Mouse (Mus musculus) forebrain, embryonic 12.5 days (tissue): ENCODE measurements around the gene Atp13a3. TPM values are rescaled to one million over a fixed set of nuclear protein-coding genes. Genes with fewer than 3 reads are reported as not detected.
A peak's percentile ranks its signal among the peaks of the same experiment; 100 is the strongest.

Source experiments
- ATAC-seq: fragments of 200-750 bp; cut with Nextera tagmentation; 2 replicates; pipeline ENCODE4 v1.8.0; 2017; ENCODE audit warnings: moderate TSS enrichment; ENCODE audit not compliant: low FRiP score
- H3K27ac ChIP-seq: fragments of 300-500 bp; sonication (generic); 2 replicates; pipeline ENCODE4 v1.5.1; 2016; ENCODE audit warnings: mild to moderate bottlenecking
- H3K27me3 ChIP-seq: fragments of 300-500 bp; sonication (generic); 2 replicates; pipeline ENCODE4 v1.6.1; 2016; ENCODE audit warnings: mild to moderate bottlenecking
- H3K36me3 ChIP-seq: fragments of 300-500 bp; sonication (generic); replicated peaks from 2 replicates; pipeline ENCODE4 v1.6.1; 2016; ENCODE audit warnings: mild to moderate bottlenecking
- H3K4me1 ChIP-seq: fragments of 300-500 bp; sonication (generic); 2 replicates; pipeline ENCODE4 v1.6.1; 2016
- H3K4me2 ChIP-seq: fragments of 300-500 bp; sonication (generic); 2 replicates; pipeline ENCODE4 v1.6.1; 2016; ENCODE audit warnings: mild to moderate bottlenecking, moderate library complexity
- H3K4me3 ChIP-seq: fragments of 300-500 bp; sonication (generic); replicated peaks from 2 replicates; pipeline ENCODE4 v1.5.1; 2016; ENCODE audit warnings: mild to moderate bottlenecking
- H3K9ac ChIP-seq: fragments of 300-500 bp; sonication (generic); 2 replicates; pipeline ENCODE4 v1.6.1; 2016; ENCODE audit warnings: mild to moderate bottlenecking
- H3K9me3 ChIP-seq: fragments of 300-500 bp; sonication (generic); 2 replicates; pipeline ENCODE4 v1.6.1; 2016
- WGBS: fragments of 180-500 bp; shearing (Covaris S2); methylation state at CpG from one replicate; pipeline ENCODE4 v1.1.7; 2016; 5-methylcytosine and 5-hydroxymethylcytosine counted together
- polyA plus RNA-seq: library from polyadenylated mRNA; unstranded; fragments of >200 nt; fragmentation: Nextera tagmentation; extraction: Ambion mirVana; gene quantifications from 2 replicates; pipeline ENCODE4 v1.2.1, GENCODE M21; 2016

The Atp13a3 gene
- polyA plus RNA-seq, 1 experiment from 2014 or later = 15.8 TPM

DNA sequence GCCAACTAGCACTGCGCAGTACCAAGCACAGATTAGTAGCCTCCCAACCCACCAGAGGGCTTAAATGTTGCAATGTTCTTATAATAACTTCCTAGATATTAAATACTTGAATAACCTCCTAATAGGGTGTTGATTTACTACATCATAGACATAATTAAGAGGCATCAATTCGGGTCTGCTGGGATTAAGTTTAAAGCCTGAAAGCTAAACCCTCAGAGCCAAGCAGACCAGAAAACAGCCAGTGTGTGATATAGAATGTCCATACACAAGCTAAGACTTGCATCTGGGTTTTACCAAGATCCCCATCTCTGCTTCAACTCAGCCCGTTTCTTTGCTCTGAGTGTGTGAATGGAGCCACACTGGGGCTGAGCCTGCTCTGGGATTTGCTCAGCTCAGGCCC is 2.2 kb downstream of the Atp13a3 start:
- 87% methylated on average over 3 of the region's 3 CpGs for WGBS
- no peak overlapping the region for H3K9ac ChIP-seq
- no peak overlapping the region for H3K27ac ChIP-seq
- ATAC-seq = no peak
- no peaks in the 10 kb centered on the region for H3K9me3 ChIP-seq
- H3K4me2 ChIP-seq = no peak overlapping the region
- no peaks in the 10 kb centered on the region for H3K4me1 ChIP-seq
- peaks cover 4% of the 10 kb centered on the region; the same call in 1 of the 2 replicates for H3K27me3 ChIP-seq
- H3K4me3 ChIP-seq = no peak overlapping the region
- H3K36me3 ChIP-seq = no peaks in the 10 kb centered on the region

DNA sequence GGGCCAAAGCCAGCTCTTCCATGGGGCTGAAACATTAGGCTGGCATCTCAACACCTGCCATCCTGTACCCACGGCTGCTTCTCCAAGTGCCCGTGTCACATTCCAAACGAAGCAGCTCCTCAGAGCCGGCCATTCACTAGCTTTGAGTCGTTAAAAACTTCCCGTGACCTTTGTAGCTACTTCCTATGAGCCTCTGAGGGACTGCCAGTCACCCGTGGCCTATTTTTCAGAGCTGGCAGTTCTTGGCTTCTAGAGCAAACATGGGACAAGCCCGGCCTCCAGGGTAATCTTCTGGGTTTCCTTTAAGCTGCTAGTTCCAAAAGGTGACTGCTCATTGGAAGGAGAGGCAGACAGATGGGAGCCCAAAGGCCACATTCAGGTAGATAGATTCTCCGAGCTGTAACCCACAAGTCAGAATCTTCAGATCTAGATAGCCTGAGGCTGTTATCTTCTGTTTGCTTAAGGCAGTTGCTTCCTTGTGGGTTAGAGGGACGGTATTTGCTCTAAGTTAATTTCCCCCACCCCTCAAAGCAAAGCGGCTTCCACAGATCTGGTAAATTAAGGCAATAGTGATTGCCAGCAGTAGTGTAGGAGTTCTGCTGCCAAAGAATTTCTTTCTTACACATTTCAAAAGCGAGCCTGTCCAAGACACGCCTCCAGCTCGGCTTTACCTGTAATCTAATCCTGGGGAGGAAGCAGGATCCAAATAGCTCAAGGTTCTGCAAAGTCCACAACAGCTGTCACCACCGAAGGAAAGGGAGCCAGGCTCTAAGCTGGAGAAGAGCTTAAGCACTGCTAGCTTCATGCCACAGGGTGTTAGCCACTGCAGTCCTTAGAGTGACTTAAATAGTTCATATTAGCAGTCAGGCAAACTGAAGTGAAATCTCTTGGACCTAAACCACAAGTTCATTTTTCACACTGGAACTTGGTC is 8.4 kb downstream of the Atp13a3 start:
- Histone ChIP-seq H3K36me3 (no peaks in the 10 kb centered on the region), H3K4me3 (no peak overlapping the region), H3K4me1 (0 out of 2 replicates have a peak, but pooled peaks cover 3% of the 10 kb centered on the region), H3K4me2 (no peak overlapping the region), H3K27ac (no peak overlapping the region), H3K9ac (no peak overlapping the region), H3K27me3 (no peaks in the 10 kb centered on the region), H3K9me3 (no peaks in the 10 kb centered on the region)
- no peak for ATAC-seq
- WGBS = 53% methylated on average over 15 of the region's 15 CpGs

DNA sequence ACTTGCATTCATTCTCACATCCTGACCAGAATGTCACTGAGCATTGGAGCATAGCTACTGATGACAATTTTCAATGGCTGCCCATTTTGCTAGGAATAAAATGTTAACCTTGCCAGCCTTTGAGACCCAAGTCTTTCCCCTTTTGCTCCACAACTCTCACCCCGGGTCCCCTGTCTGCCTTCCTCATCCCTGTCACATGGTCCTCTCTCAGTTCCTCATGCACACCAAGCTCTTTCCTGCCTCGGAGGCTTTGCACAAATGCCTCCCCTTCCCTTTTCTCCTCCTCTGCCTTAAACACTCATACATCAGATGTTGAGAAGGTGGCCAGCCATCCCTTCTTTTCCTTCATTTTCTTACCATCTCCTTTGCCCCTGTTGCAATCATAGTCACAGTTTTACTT is 10.6 kb downstream of the Atp13a3 start:
- 95% methylated on average over 2 of the region's 2 CpGs for WGBS
- H3K27ac ChIP-seq = no peak overlapping the region
- ATAC-seq = no peak
- no peak overlapping the region for H3K4me3 ChIP-seq
- H3K27me3 ChIP-seq = peaks cover 2% of the 10 kb centered on the region; the same call in 1 of the 2 replicates
- H3K4me2 ChIP-seq = no peak overlapping the region
- H3K9me3 ChIP-seq = no peaks in the 10 kb centered on the region
- no peaks in the 10 kb centered on the region for H3K36me3 ChIP-seq
- 0 out of 2 replicates have a peak, but pooled peaks cover 3% of the 10 kb centered on the region for H3K4me1 ChIP-seq
- no peak overlapping the region for H3K9ac ChIP-seq

DNA sequence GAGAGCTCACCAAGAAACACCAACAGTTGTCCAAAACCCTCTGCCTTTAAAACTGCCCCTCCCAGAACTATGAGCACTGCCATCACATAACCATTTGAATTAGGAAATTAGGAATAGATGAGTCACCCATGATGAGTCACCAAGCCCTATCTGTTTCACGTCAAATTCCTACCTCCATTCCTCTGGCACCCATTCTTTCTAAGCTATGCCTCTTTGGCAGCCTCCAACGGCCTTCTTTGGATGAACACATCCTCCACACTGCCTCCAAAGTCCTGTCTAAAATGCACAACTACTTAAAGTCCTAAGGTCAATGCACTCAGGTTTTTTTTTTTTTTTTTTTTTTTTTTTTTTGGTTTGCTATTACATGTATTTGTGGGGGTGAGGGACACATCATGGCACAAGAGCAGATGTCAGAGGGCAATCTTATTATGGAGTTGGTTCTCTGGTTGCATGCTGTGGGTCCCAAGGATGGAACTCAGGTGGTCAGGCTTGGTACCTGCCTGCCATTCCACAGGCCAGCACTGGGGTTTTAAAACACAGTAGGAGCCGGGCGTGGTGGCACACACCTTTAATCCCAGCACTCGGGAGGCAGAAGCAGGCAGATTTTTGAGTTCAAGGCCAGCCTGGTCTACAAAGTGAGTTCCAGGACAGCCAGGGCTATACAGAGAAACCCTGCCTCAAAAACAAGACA is 15.0 kb downstream of the Atp13a3 start:
- peaks cover 5% of the 10 kb centered on the region; the same call in 1 of the 2 replicates for H3K27me3 ChIP-seq
- H3K4me3 ChIP-seq = no peak overlapping the region
- H3K9ac ChIP-seq = no peak overlapping the region
- H3K27ac ChIP-seq = no peak overlapping the region
- H3K36me3 ChIP-seq = peaks cover 3% of the 10 kb centered on the region
- ATAC-seq = no peak
- 89% methylated on average over 5 of the region's 5 CpGs for WGBS
- peaks cover 25% of the 10 kb centered on the region for H3K4me1 ChIP-seq
- no peaks in the 10 kb centered on the region for H3K9me3 ChIP-seq
- H3K4me2 ChIP-seq = no peak overlapping the region

DNA sequence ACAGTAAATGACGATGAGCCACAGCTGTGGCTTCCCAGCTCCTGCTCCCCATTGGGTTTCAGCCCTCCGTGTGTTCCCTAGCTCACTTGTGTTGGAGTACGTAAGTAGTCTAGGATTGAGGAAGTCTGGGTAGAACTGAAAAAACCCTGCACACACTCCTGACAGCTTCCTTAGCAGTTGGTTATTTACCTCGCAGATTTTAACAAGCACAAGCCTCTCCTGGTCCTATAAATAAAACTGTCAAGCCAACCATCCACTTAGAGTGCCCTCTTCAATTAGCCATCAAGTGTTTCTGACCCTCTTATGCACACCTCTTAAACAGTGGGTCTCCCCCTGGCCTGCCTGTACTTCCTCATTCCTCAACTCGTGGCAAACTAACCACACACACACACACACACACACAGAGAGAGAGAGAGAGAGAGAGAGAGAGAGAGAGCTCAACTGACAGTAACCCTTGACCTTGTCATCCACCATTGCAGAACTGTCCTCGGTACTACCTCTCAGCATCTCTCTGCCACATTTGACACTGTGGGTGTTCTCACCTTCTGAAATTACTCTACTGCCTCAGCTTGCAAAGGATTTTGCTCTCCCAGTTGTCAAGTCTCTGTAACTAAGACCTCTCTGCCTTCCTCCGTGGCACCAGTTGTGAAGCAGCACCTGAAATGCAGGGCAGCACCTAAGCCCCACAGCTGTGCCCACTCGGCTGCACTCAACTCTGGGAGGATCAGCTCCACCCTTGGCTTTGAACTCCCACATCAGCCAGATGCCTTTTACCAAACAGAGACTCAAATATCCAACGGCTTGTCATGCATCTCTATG is 15.7 kb downstream of the Atp13a3 start:
- peaks cover 26% of the 10 kb centered on the region for H3K4me1 ChIP-seq
- no peak for ATAC-seq
- H3K4me2 ChIP-seq = peak overlapping the region; percentile 94; the same call in 1 of the 2 replicates
- 75% methylated on average over 9 of the region's 9 CpGs for WGBS
- H3K27me3 ChIP-seq = peaks cover 5% of the 10 kb centered on the region; the same call in 1 of the 2 replicates
- H3K27ac ChIP-seq = no peak overlapping the region
- H3K4me3 ChIP-seq = no peak overlapping the region
- H3K36me3 ChIP-seq = peaks cover 6% of the 10 kb centered on the region
- no peaks in the 10 kb centered on the region for H3K9me3 ChIP-seq
- no peak overlapping the region for H3K9ac ChIP-seq

DNA sequence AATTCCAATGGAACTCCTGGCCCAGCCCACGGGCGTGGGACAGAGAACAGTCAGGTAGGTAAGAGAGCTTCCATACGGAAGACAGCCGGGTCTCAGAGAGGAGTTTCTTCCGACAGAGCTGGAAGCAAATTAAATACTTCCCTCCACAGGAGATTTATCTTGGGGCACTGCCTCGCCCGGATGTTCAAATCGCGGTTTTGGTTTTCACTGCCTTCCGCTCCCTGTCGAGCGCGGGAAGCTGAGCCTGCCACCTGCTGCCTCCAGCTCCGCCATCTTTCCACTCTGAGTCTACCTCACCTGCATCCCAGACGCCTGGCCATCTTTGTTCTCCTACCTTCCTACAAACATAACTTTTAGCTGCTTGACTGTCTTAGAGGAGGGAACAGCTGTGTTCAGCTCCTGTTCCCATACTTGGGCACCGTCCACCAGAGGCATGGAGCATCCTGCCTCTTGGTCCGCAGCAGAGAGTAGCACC is 16.5 kb downstream of the Atp13a3 start:
- H3K4me2 ChIP-seq = peak overlapping the region; percentile 94
- H3K4me3 ChIP-seq = peak overlapping the region; percentile 99
- peak overlapping the region; percentile 63 for H3K27ac ChIP-seq
- peaks cover 5% of the 10 kb centered on the region; the same call in 1 of the 2 replicates for H3K27me3 ChIP-seq
- 6% methylated on average over 17 of the region's 17 CpGs for WGBS
- no peaks in the 10 kb centered on the region for H3K9me3 ChIP-seq
- ATAC-seq = peak; percentile 28
- H3K4me1 ChIP-seq = peaks cover 26% of the 10 kb centered on the region
- peak overlapping the region; percentile 97 for H3K9ac ChIP-seq
- peaks cover 12% of the 10 kb centered on the region for H3K36me3 ChIP-seq

DNA sequence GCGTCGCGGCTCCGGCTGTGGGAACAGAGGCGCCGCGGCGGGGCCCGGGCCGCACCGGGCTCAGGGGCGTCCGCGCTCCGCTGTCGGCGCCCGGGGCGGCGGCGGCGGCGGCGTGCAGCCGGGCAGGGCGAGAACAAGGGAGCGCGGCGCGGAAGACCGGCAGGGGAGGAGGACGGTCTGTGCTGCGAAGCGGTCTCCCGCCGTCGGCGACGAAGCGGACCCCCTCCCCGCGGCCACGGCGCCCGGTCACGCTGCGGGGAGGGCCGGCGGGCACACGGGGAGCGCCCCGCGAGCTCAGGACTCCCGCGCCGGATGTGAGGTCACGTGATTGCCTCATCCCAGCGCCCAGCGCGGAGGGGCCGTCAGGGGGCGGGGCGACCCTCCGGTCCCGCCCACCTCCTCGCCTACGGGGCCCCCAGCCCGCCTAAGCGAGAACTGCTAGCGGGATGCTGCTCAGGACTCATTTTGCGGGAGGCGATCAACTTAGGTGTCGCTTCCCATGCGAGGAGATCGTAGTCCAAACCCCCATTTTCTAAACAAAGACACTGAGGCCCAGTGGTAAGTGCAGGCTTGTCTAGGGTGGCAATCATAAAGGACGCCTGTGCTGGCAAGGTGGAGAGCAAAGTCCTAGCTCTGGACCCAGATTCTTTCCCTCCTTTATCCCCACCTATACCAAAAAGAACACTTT is 17.1 kb downstream of the Atp13a3 start:
- peak; percentile 94 for ATAC-seq
- H3K4me3 ChIP-seq = peak overlapping the region; percentile 99
- WGBS = under 1% methylated on average over 64 of the region's 76 CpGs
- peaks cover 26% of the 10 kb centered on the region for H3K4me1 ChIP-seq
- H3K27ac ChIP-seq = peak overlapping the region; percentile 63
- H3K27me3 ChIP-seq = peaks cover 5% of the 10 kb centered on the region; the same call in 1 of the 2 replicates
- peak overlapping the region; percentile 94 for H3K4me2 ChIP-seq
- H3K9ac ChIP-seq = peak overlapping the region; percentile 97
- peaks cover 12% of the 10 kb centered on the region for H3K36me3 ChIP-seq
- H3K9me3 ChIP-seq = no peaks in the 10 kb centered on the region

DNA sequence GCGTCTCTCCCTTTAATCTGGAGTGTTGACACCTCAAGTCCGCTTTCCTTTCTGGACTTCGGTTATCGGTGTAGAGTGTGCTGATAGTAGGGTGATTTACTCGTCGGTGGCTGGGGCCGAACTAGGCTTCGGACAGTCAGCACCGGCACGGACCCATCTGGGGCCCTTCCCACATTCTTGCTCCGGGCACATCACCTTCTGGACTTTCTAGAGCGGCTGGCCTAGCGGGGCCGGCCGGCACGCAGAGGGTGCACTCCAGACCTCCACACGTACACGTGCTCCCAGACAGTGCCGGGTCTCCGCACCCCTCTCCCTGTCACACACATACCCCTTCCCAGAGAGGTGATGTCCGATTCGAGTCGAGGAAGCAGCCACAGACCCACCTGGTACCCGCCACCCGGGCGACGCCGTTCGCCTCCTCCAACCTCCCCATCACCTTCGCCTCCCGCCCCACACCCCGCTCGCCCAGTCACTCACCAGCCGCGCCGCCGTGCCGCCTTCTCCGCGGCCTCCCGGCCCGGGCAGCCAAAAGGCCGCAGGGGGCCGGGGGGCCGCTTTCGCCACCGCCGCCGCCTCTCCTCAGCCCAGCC is 17.8 kb downstream of the Atp13a3 start:
- under 1% methylated on average over 45 of the region's 49 CpGs for WGBS
- H3K9me3 ChIP-seq = no peaks in the 10 kb centered on the region
- peaks cover 26% of the 10 kb centered on the region for H3K4me1 ChIP-seq
- peak overlapping the region; percentile 99 for H3K4me3 ChIP-seq
- H3K27me3 ChIP-seq = peaks cover 5% of the 10 kb centered on the region; the same call in 1 of the 2 replicates
- H3K9ac ChIP-seq = peak overlapping the region; percentile 97
- peaks cover 15% of the 10 kb centered on the region for H3K36me3 ChIP-seq
- peak overlapping the region; percentile 94 for H3K4me2 ChIP-seq
- peak overlapping the region; percentile 63; the same call in 1 of the 2 replicates for H3K27ac ChIP-seq
- ATAC-seq = peak; percentile 73

DNA sequence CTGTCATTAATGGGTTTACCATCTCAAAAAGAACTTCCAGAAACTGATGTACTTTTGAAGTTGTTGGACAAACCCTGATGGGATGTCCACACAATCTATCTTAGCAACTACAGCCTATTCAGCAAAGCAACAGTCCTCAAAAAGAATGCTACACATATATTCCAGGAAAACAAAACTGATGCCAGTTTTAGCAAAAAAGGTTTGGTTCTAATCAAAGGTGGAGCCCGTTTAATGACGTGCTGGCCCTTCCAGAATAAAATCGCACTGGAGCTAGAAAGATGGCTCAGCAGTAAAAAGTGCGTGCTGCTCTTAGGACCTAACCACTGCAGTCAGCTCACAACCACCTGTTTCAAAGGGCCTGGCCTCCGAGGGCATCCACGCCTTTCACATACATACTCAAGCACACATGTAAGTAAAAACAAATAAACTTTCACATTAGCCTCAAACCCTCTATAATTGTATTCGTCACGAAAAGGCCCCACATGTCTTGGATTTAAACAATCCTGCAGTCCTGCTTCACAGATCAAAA is 18.8 kb downstream of the Atp13a3 start:
- 80% methylated on average over 8 of the region's 8 CpGs for WGBS
- 0 out of 2 replicates have a peak overlapping the region, but pooled peaks have one; percentile 97 for H3K9ac ChIP-seq
- ATAC-seq = no peak

DNA sequence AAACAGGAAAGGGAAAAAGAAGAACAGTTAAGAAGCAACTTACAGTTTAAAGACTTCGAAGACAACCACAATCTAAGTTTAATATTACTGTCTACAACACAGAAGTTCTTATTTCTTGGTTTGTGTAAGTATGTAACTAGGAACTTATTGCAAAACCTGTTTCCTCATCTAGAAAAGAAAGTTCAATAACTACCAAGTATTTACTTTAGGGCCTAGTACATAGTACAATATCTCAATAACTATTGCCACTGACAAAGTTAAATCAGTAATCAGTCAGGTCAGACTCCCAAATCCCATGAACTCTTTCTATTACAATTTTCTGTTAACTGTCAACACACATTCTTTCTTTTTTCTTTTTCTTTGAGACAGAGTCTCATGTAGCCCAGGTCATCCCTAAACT is 20.2 kb downstream of the Atp13a3 start:
- Histone ChIP-seq H3K4me1 (peaks cover 26% of the 10 kb centered on the region), H3K4me2 (no peak overlapping the region), H3K27ac (no peak overlapping the region), H3K27me3 (peaks cover 5% of the 10 kb centered on the region; the same call in 1 of the 2 replicates), H3K9me3 (no peaks in the 10 kb centered on the region), H3K4me3 (no peak overlapping the region), H3K9ac (no peak overlapping the region), H3K36me3 (peaks cover 26% of the 10 kb centered on the region)
- WGBS = 91% methylated on average over 1 of the region's 1 CpGs
- no peak for ATAC-seq

More for the DNA sequence above, 18.8 kb downstream of the Atp13a3 start:
- Histone ChIP-seq H3K4me1 (peaks cover 26% of the 10 kb centered on the region), H3K27me3 (peaks cover 5% of the 10 kb centered on the region; the same call in 1 of the 2 replicates), H3K27ac (no peak overlapping the region), H3K36me3 (peaks cover 19% of the 10 kb centered on the region), H3K4me2 (peak overlapping the region; percentile 94), H3K4me3 (peak overlapping the region; percentile 99; the same call in 1 of the 2 replicates), H3K9me3 (no peaks in the 10 kb centered on the region)
